Mouse (Mus musculus) MEL (cell line): Measurements from ENCODE around the gene Kcnn3. TPM values are rescaled to one million over a fixed set of nuclear protein-coding genes. Genes with fewer than 3 reads are reported as not detected.

Experiments used
- DNase-seq: peaks from one replicate; pipeline ENCODE4 v3.0.0; 2011; ENCODE audit warnings: low read depth, low spot score
- H3K27ac ChIP-seq: 2 replicates; pipeline ENCODE4 v1.5.1; 2012; ENCODE audit warnings: low read depth, mild to moderate bottlenecking, control low read depth, low read length, moderate library complexity; ENCODE audit not compliant: control insufficient read depth
- H3K27me3 ChIP-seq, 2 experiments: fragments of 150-350 bp in 1 of 2; sonication (generic) in 1 of 2; 2 replicates each; pipeline ENCODE4 v1.6.1; 2012; ENCODE audit warnings: low read length in 2 of 2, mild to moderate bottlenecking in 2 of 2, improper control_type of control experiment in 1 of 2, moderate library complexity in 1 of 2; ENCODE audit not compliant: insufficient read depth in 2 of 2, control insufficient read depth in 1 of 2
- H3K36me3 ChIP-seq, 2 experiments: 2 replicates each; pipeline ENCODE4 v1.6.1; 2012 to 2014; ENCODE audit warnings: low read length in 2 of 2, improper control_type of control experiment in 1 of 2, inconsistent platforms in 1 of 2, mild to moderate bottlenecking in 1 of 2; ENCODE audit not compliant: insufficient read depth in 2 of 2, control insufficient read depth in 1 of 2
- H3K4me1 ChIP-seq, 2 experiments: fragments of 150-350 bp in 1 of 2; sonication (generic) in 1 of 2; 2 replicates each; pipeline ENCODE4 v1.6.1; 2012; ENCODE audit warnings: low read length in 2 of 2, improper control_type of control experiment in 1 of 2, mild to moderate bottlenecking in 1 of 2; ENCODE audit not compliant: insufficient read depth in 2 of 2, control insufficient read depth in 1 of 2
- H3K4me3 ChIP-seq, 2 experiments: fragments of 150-350 bp in 1 of 2; sonication (generic) in 1 of 2; 2 replicates each; pipeline ENCODE4 v1.5.1; 2012; ENCODE audit warnings: low read depth in 2 of 2, low read length in 2 of 2, mild to moderate bottlenecking in 2 of 2, moderate library complexity in 2 of 2, control low read depth in 1 of 2, improper control_type of control experiment in 1 of 2; ENCODE audit not compliant: control insufficient read depth in 1 of 2, insufficient read depth in 1 of 2
- H3K79me2 ChIP-seq: 2 replicates; pipeline ENCODE4 v1.6.1; 2012; ENCODE audit warnings: mild to moderate bottlenecking, low read length, moderate library complexity; ENCODE audit not compliant: control insufficient read depth, poor library complexity, insufficient read depth
- H3K9ac ChIP-seq: 2 replicates; pipeline ENCODE4 v1.6.1; 2012; ENCODE audit warnings: low read depth, mild to moderate bottlenecking, control low read depth, low read length, moderate library complexity; ENCODE audit not compliant: control insufficient read depth, poor library complexity, severe bottlenecking
- H3K9me3 ChIP-seq: fragments of 150-350 bp; sonication (generic); replicated peaks from 2 replicates; pipeline ENCODE4 v1.6.1; 2012; ENCODE audit warnings: mild to moderate bottlenecking, low read length, improper control_type of control experiment, moderate library complexity; ENCODE audit not compliant: insufficient read depth
- BHLHE40 ChIP-seq: IDR thresholded peaks from 2 replicates; pipeline ENCODE4 v1.6.1; 2012; ENCODE audit warnings: low read depth, mild to moderate bottlenecking, inconsistent platforms, low read length, improper control_type of control experiment, borderline replicate concordance
- CTCF ChIP-seq, 3 experiments: IDR thresholded peaks in 2 of 3; conservative IDR thresholded peaks in 1 of 3; 2 replicates each; pipeline ENCODE4 v1.5.1; 2011 to 2012; ENCODE audit warnings: low read length in 3 of 3, low read depth in 2 of 3, mild to moderate bottlenecking in 2 of 3, improper control_type of control experiment in 1 of 3, inconsistent platforms in 1 of 3, mixed read lengths in 1 of 3, moderate library complexity in 1 of 3; ENCODE audit not compliant: control insufficient read depth in 1 of 3, insufficient read depth in 1 of 3, poor library complexity in 1 of 3, severe bottlenecking in 1 of 3
- E2F4 ChIP-seq: IDR thresholded peaks from 2 replicates; pipeline ENCODE4 v1.6.1; 2011; ENCODE audit warnings: low read depth, low read length, improper control_type of control experiment, borderline replicate concordance
- ELF1 ChIP-seq: IDR thresholded peaks from 2 replicates; pipeline ENCODE4 v1.6.1; 2014; ENCODE audit warnings: low read depth, mild to moderate bottlenecking, inconsistent platforms, low read length, improper control_type of control experiment, moderate library complexity
- EP300 ChIP-seq, 2 experiments: IDR thresholded peaks; 2 replicates each; pipeline ENCODE4 v1.6.1; 2011; ENCODE audit warnings: improper control_type of control experiment in 2 of 2, low read length in 2 of 2, low read depth in 1 of 2, mild to moderate bottlenecking in 1 of 2
- ETS1 ChIP-seq: IDR thresholded peaks from 2 replicates; pipeline ENCODE4 v1.6.1; 2012; ENCODE audit warnings: low read depth, mild to moderate bottlenecking, inconsistent platforms, low read length, improper control_type of control experiment, moderate library complexity
- GABPA ChIP-seq: IDR thresholded peaks from 2 replicates; pipeline ENCODE4 v1.6.1; 2012; ENCODE audit warnings: low read depth, mild to moderate bottlenecking, inconsistent platforms, low read length, improper control_type of control experiment, moderate library complexity
- GATA1 ChIP-seq: IDR thresholded peaks from 2 replicates; pipeline ENCODE4 v1.6.1; 2011; ENCODE audit warnings: low read depth, low read length, improper control_type of control experiment
- MAFK ChIP-seq: IDR thresholded peaks from 2 replicates; pipeline ENCODE4 v1.6.1; 2011; ENCODE audit warnings: low read depth, mild to moderate bottlenecking, low read length, improper control_type of control experiment, borderline replicate concordance
- MAX ChIP-seq: IDR thresholded peaks from 2 replicates; pipeline ENCODE4 v1.6.1; 2011; ENCODE audit warnings: low read length, improper control_type of control experiment
- MEF2A ChIP-seq: IDR thresholded peaks from 2 replicates; pipeline ENCODE4 v1.6.1; 2014; ENCODE audit warnings: low read depth, mild to moderate bottlenecking, inconsistent platforms, low read length, improper control_type of control experiment; ENCODE audit not compliant: poor library complexity, insufficient replicate concordance, severe bottlenecking; ENCODE audit errors: extremely low read depth
- MYB ChIP-seq: IDR thresholded peaks from 2 replicates; pipeline ENCODE4 v1.6.1; 2011; ENCODE audit warnings: mild to moderate bottlenecking, low read depth, low read length, improper control_type of control experiment
- NELFE ChIP-seq: IDR thresholded peaks from 2 replicates; pipeline ENCODE4 v1.6.1; 2011; ENCODE audit warnings: low read depth, low read length, improper control_type of control experiment
- NRF1 ChIP-seq: IDR thresholded peaks from 2 replicates; pipeline ENCODE4 v1.6.1; 2014; ENCODE audit warnings: low read depth, mild to moderate bottlenecking, inconsistent platforms, low read length, improper control_type of control experiment, moderate library complexity; ENCODE audit not compliant: poor library complexity, insufficient read depth, severe bottlenecking
- POLR2A ChIP-seq, 2 experiments: IDR thresholded peaks; 2 replicates each; pipeline ENCODE4 v1.6.1; 2011 to 2012; ENCODE audit warnings: low read length in 2 of 2, mild to moderate bottlenecking in 2 of 2, control low read depth in 1 of 2, improper control_type of control experiment in 1 of 2, low read depth in 1 of 2, moderate library complexity in 1 of 2; ENCODE audit not compliant: control insufficient read depth in 1 of 2, insufficient read depth in 1 of 2, poor library complexity in 1 of 2
- RCOR1 ChIP-seq: IDR thresholded peaks from 2 replicates; pipeline ENCODE4 v1.6.1; 2012; ENCODE audit warnings: low read depth, mild to moderate bottlenecking, inconsistent platforms, low read length, improper control_type of control experiment
- TCF12 ChIP-seq: IDR thresholded peaks from 2 replicates; pipeline ENCODE4 v1.6.1; 2014; ENCODE audit warnings: low read depth, mild to moderate bottlenecking, inconsistent platforms, low read length, improper control_type of control experiment, moderate library complexity
- ZC3H11A ChIP-seq: IDR thresholded peaks from 2 replicates; pipeline ENCODE4 v1.6.1; 2012; ENCODE audit warnings: low read depth, mild to moderate bottlenecking, inconsistent platforms, low read length, improper control_type of control experiment
- ZKSCAN1 ChIP-seq: IDR thresholded peaks from 2 replicates; pipeline ENCODE4 v1.6.1; 2012; ENCODE audit warnings: low read depth, mild to moderate bottlenecking, inconsistent platforms, low read length, improper control_type of control experiment, moderate library complexity
- ZMIZ1 ChIP-seq: IDR thresholded peaks from 2 replicates; pipeline ENCODE4 v1.6.1; 2012; ENCODE audit warnings: low read depth, mild to moderate bottlenecking, inconsistent platforms, low read length, improper control_type of control experiment, moderate library complexity
- polyA plus RNA-seq, 2 experiments: library from polyadenylated mRNA; stranded (reverse) in 1 of 2; unstranded in 1 of 2; fragments of >175 nt in 1 of 2; fragments of >200 nt in 1 of 2; gene quantifications; 2 replicates each; pipeline versions ENCODE4 v1.2.1 to v1.2.4; 2012; ENCODE audit warnings: low replicate concordance in 2 of 2, low read depth in 1 of 2; ENCODE audit not compliant: insufficient read length in 2 of 2, insufficient read depth in 1 of 2, missing spikeins in 1 of 2
- total RNA-seq: library from RNA; depleted of rRNA; stranded (reverse); fragments of 300-350 nt; gene quantifications from 2 replicates; pipeline ENCODE4 v1.2.3, GENCODE M21; 2012

The Kcnn3 gene
- total and polyA plus RNA-seq, 3 experiments, result 0.04 TPM; not detected in 2

GRCm38 (mm10) chr3:89473838-89474237 lies 46.1 kb upstream of the Kcnn3 start:
- Histone ChIP-seq H3K27ac (no peak overlapping the region), H3K4me3 (no peak overlapping the region), H3K79me2 (no peaks in the 10 kb centered on the region), H3K36me3 (peaks cover 0 to 3% of the 10 kb centered on the region in 2 experiments; a peak in 1 of 4 replicates), H3K27me3 (no peaks in the 10 kb centered on the region), H3K4me1 (peaks cover 0 to 8% of the 10 kb centered on the region in 2 experiments; a peak in 2 of 4 replicates), H3K9ac (no peak overlapping the region), H3K9me3 (no peaks in the 10 kb centered on the region)
- no peak for DNase-seq
- TF ChIP-seq BHLHE40, result no peak
- TF ChIP-seq E2F4, result no peak
- TF ChIP-seq GABPA, result no peak
- no peak for TF ChIP-seq POLR2A (IDR thresholded peaks at IDR 0.05; ENCODE audit: control insufficient read depth in 1 of 2, insufficient read depth in 1 of 2, low read depth in 1 of 2, low read length in 2 of 2, poor library complexity in 1 of 2)
- TF ChIP-seq GATA1, result no peak
- no peak for TF ChIP-seq NELFE
- no peak for TF ChIP-seq MEF2A
- TF ChIP-seq ELF1, result no peak
- no peak for TF ChIP-seq NRF1
- no peak for TF ChIP-seq ZC3H11A
- no peak for TF ChIP-seq EP300 (IDR thresholded peaks at IDR 0.05; ENCODE audit: low read depth in 1 of 2, low read length in 2 of 2)

GRCm38 (mm10) chr3:89479055-89479454 lies 40.9 kb upstream of the Kcnn3 start:
- Histone ChIP-seq H3K4me3 (no peak overlapping the region), H3K9ac (no peak overlapping the region), H3K27ac (no peak overlapping the region), H3K4me1 (no peaks in the 10 kb centered on the region), H3K9me3 (no peaks in the 10 kb centered on the region), H3K27me3 (no peaks in the 10 kb centered on the region), H3K79me2 (no peaks in the 10 kb centered on the region), H3K36me3 (no peaks in the 10 kb centered on the region)
- TF ChIP-seq TCF12, result no peak
- TF ChIP-seq BHLHE40, result no peak
- TF ChIP-seq CTCF (IDR thresholded peaks at IDR 0.05 in 2 of 3, conservative IDR thresholded peaks at IDR 0.05 in 1 of 3; ENCODE audit: control insufficient read depth in 1 of 3, insufficient read depth in 1 of 3, low read depth in 2 of 3, low read length in 3 of 3, poor library complexity in 1 of 3, severe bottlenecking in 1 of 3), result no peak
- TF ChIP-seq MAFK, result no peak
- TF ChIP-seq ETS1, result no peak
- no peak for TF ChIP-seq MYB
- no peak for TF ChIP-seq MAX
- TF ChIP-seq ZMIZ1, result no peak
- no peak for TF ChIP-seq EP300 (IDR thresholded peaks at IDR 0.05; ENCODE audit: low read depth in 1 of 2, low read length in 2 of 2)
- TF ChIP-seq RCOR1, result no peak
- TF ChIP-seq ZKSCAN1, result no peak
- DNase-seq, result no peak
